Mouse (Mus musculus) lung, postnatal 36 days (tissue): Measurements from ENCODE around the gene Ackr4.

Source experiments
- DNase-seq: peaks from one replicate; pipeline ENCODE4 v3.0.0; 2022; ENCODE audit warnings: mixed read lengths

The Ackr4 gene

GRCm38 (mm10) chr9:104126833-104127232 lies at the start of gene Ackr4:
Ackr4 (minus strand) TSS chr9:104126933.
- DNase-seq: no peak

- no peak for DNase-seq
Observed at GRCm38 (mm10) chr9:104172342-104172741, 45.6 kb upstream of the Ackr4 start.

GRCm38 (mm10) chr9:104171651-104172050 lies 44.9 kb upstream of the Ackr4 start:
- no peak for DNase-seq

- DNase-seq: no peak
Observed at GRCm38 (mm10) chr9:104169986-104170385, 43.3 kb upstream of the Ackr4 start.

- DNase-seq: no peak
Observed at GRCm38 (mm10) chr9:104165926-104166325, 39.2 kb upstream of the Ackr4 start.

GRCm38 (mm10) chr9:104164194-104164593 lies 37.5 kb upstream of the Ackr4 start:
- DNase-seq: no peak

GRCm38 (mm10) chr9:104161117-104161516 lies 34.4 kb upstream of the Ackr4 start:
- DNase-seq: no peak

GRCm38 (mm10) chr9:104157291-104157690 lies 30.6 kb upstream of the Ackr4 start:
- no peak for DNase-seq

GRCm38 (mm10) chr9:104156506-104156905 lies 29.8 kb upstream of the Ackr4 start:
- DNase-seq: no peak

- DNase-seq: no peak
Observed at GRCm38 (mm10) chr9:104155100-104155715, 28.5 kb upstream of the Ackr4 start.

- DNase-seq: no peak
Observed at GRCm38 (mm10) chr9:104152121-104152520, 25.4 kb upstream of the Ackr4 start.

- DNase-seq: no peak
Observed at GRCm38 (mm10) chr9:104148969-104149368, 22.2 kb upstream of the Ackr4 start.

GRCm38 (mm10) chr9:104146683-104147082 lies 19.9 kb upstream of the Ackr4 start:
- DNase-seq: no peak

GRCm38 (mm10) chr9:104144314-104144996 lies 17.7 kb upstream of the Ackr4 start:
- peak; percentile 14 for DNase-seq

GRCm38 (mm10) chr9:104142805-104143204 lies 16.1 kb upstream of the Ackr4 start:
- DNase-seq: no peak

GRCm38 (mm10) chr9:104140351-104140750 lies 13.6 kb upstream of the Ackr4 start:
- DNase-seq: no peak

GRCm38 (mm10) chr9:104130141-104130755 lies 3.5 kb upstream of the Ackr4 start:
- no peak for DNase-seq

GRCm38 (mm10) chr9:104128110-104128509 lies 1.4 kb upstream of the Ackr4 start:
- no peak for DNase-seq

- no peak for DNase-seq
Observed at GRCm38 (mm10) chr9:104123622-104124021, 3.1 kb downstream of the Ackr4 start.

GRCm38 (mm10) chr9:104123101-104123500 lies 3.6 kb downstream of the Ackr4 start:
- no peak for DNase-seq

GRCm38 (mm10) chr9:104109151-104109550 lies 17.6 kb downstream of the Ackr4 start:
- DNase-seq: no peak

- DNase-seq: no peak
Observed at GRCm38 (mm10) chr9:104108571-104109143, 18.1 kb downstream of the Ackr4 start.

- no peak for DNase-seq
Observed at GRCm38 (mm10) chr9:104107482-104107881, 19.3 kb downstream of the Ackr4 start.

- DNase-seq: no peak
Observed at GRCm38 (mm10) chr9:104106930-104107329, 19.8 kb downstream of the Ackr4 start.
